Mouse (Mus musculus): ENCODE results near the gene Tnfrsf17. TPM values are rescaled to one million over a fixed set of nuclear protein-coding genes. Genes with fewer than 3 reads are reported as not detected.
"Not testable (repeated sequence)": the region's sequence is repeated elsewhere in the genome, so short reads cannot be mapped to it uniquely, and the experiment has no call there.

Gene Tnfrsf17
- not detected in 2 replicates for polyA plus RNA-seq (2012; ENCODE audit: insufficient read depth, insufficient read length, missing spikeins)

DNA sequence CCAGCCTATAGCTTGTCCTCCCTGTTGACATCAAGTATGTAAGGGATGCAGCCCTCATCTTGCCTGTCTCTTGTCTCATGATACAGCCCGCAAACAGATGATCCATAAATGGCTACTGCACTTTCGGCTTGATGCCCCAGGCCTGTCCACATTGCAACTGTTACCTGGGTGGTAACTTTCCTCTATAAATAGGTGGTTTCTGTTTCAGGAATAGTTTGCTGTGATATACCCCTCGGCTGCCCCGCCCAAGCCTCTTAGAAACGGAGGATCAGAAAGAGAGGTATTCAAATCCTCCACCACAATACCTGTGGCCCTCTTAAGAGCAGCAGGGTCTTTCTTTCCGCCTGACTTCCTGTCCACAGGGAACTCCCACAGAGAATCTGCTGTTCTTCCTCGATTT is at the start of gene Tnfrsf17:
TSS of gene Tnfrsf17 (plus strand) at position 301 of the 400 bp plus-strand sequence.
- Histone ChIP-seq H3K27ac (replicated peaks; ENCODE audit: low read depth, low read length) (no peak within 1 kb of the TSS), H3K4me3 (ENCODE audit: insufficient read depth, low read depth, low read length) (no peak within 1 kb of the TSS), H3K4me1 (ENCODE audit: control insufficient read depth, insufficient read depth, insufficient read length, low read length) (no peaks in the 10 kb centered on the region)

DNA sequence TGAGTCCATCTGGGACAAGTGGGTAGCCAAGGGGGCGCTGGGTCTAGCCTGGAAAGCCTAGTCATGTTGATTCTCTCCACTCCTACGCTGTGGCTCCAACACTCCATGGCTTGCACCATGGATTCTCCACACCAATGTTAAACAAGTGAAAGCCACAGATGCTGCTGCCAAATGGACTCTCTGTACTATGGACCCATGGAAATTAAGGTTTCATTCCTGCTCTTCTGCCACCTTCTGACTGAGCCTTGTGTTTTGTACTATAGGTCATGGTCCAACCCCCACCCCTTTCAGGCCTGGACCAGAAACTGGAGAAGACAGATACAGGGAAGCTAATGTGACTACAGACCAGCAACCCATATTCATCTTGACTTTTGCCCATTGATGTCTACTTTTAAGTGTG is 47.1 kb upstream of the Tnfrsf17 start:
- H3K4me3 ChIP-seq (ENCODE audit: insufficient read depth, low read depth, low read length) = no peak overlapping the region
- H3K27ac ChIP-seq (replicated peaks; ENCODE audit: low read depth, low read length) = no peak overlapping the region
- no peaks in the 10 kb centered on the region for H3K4me1 ChIP-seq (ENCODE audit: control insufficient read depth, insufficient read depth, insufficient read length, low read length)

DNA sequence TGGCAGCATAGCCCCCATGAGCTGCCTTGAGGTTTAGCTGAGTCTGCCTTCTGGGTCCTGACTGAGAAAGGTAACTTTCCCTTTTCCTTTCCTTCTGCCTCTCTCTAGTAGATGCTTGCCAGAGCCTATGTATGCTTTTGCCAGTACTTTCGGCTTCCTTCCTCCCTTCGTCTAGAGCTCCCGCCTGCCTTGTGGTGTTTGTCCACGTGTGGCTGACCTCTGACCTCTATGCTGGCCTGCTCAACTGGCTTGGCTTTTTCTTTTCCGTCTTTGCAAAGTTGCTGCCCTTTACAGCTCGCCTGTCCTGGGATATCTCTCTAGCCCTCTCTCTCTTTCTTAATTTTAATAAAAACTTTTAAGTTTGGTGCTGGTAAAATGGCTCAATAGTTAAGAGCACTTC is 43.8 kb upstream of the Tnfrsf17 start:
- Histone ChIP-seq H3K4me3 (ENCODE audit: insufficient read depth, low read depth, low read length) (no peak overlapping the region), H3K4me1 (ENCODE audit: control insufficient read depth, insufficient read depth, insufficient read length, low read length) (no peaks in the 10 kb centered on the region)

DNA sequence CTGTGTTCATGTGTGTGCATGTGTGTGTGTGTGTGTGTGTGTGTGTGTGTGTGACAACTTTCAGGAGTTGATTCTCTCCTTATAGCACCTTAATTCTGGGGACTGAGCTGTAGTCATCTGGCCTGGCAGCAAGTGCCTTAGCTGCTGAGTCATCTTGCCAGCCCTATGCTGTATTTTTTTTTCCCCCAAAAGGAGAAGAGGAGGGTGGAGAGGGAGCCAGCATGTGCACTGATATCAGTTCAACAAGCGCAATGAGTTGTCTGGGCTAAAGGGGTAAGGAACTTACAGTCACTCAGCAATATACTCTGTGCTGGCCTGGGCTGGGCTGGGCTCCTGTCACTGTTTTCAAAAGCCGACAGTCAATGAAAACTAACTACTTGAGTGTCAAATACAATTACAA is 43.0 kb upstream of the Tnfrsf17 start:
- Histone ChIP-seq H3K27ac (replicated peaks; ENCODE audit: low read depth, low read length) (no peak overlapping the region), H3K4me3 (ENCODE audit: insufficient read depth, low read depth, low read length) (no peak overlapping the region), H3K4me1 (ENCODE audit: control insufficient read depth, insufficient read depth, insufficient read length, low read length) (no peaks in the 10 kb centered on the region)

More for the DNA sequence above, 43.8 kb upstream of the Tnfrsf17 start:
- H3K27ac ChIP-seq (replicated peaks; ENCODE audit: low read depth, low read length) = no peak overlapping the region

DNA sequence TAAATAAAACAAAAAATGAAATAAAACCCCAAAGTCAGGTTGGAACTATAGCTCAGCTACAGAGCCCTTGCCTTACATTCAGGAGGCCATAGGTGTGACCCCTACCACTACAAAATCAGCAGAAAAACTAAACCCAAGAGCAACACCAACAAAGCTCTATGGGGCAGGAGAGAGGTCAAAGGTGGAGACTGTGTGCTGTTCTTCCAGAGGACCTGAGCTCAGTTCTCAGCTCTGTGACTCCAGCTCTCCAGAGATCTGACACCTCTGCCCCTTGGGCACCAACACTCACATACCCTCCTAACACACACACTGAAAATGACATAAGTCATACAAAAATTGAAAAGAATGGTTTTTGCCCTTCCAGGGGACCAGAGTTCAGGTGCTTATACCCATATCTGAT is 42.5 kb upstream of the Tnfrsf17 start:
- H3K4me1 ChIP-seq (ENCODE audit: control insufficient read depth, insufficient read depth, insufficient read length, low read length) = no peaks in the 10 kb centered on the region
- no peak overlapping the region for H3K4me3 ChIP-seq (ENCODE audit: insufficient read depth, low read depth, low read length)
- no peak overlapping the region for H3K27ac ChIP-seq (replicated peaks; ENCODE audit: low read depth, low read length)

DNA sequence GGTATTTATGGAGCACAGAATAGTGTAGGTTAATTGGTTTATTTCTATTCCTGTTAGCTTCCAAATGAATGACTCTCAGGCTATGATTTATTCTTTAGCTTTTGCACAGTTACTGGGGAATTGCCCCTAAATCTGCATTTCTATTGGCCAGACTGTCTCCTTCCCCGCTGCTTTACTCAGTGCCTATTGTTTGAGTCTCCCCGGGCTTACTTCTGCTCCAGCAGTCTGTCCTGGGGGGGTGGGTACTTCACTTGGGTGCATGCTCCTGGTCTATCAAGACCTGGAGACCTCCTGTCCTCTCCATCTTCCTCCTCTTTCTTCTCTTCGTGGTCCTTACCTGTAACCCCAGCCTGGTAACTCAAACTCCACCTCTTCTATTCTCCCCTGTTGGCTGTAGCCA is 36.7 kb upstream of the Tnfrsf17 start:
- H3K4me3 ChIP-seq (ENCODE audit: insufficient read depth, low read depth, low read length) = no peak overlapping the region
- H3K4me1 ChIP-seq (ENCODE audit: control insufficient read depth, insufficient read depth, insufficient read length, low read length) = no peaks in the 10 kb centered on the region

DNA sequence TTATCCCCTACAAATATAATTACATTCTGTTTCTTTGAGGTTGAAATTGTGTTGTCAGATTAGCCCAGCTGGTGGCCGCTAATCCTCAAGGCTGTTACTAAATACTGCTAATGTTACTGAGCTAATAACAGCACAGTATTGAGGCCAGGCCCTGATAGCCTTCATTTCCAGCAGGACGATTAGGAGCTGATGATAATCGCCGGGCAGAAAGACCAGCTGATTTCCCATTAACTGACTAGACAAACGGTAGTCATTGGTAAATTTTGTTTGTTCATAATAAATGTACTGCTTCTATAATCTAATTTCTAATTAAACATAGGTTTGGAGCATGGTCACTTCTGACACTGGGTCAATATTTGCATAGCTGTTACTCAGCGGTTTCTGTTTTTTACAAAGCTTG is 34.8 kb upstream of the Tnfrsf17 start:
- Histone ChIP-seq H3K27ac (replicated peaks; ENCODE audit: low read depth, low read length) (no peak overlapping the region), H3K4me1 (ENCODE audit: control insufficient read depth, insufficient read depth, insufficient read length, low read length) (no peaks in the 10 kb centered on the region), H3K4me3 (ENCODE audit: insufficient read depth, low read depth, low read length) (no peak overlapping the region)

More for the DNA sequence above, 36.7 kb upstream of the Tnfrsf17 start:
- no peak overlapping the region for H3K27ac ChIP-seq (replicated peaks; ENCODE audit: low read depth, low read length)

DNA sequence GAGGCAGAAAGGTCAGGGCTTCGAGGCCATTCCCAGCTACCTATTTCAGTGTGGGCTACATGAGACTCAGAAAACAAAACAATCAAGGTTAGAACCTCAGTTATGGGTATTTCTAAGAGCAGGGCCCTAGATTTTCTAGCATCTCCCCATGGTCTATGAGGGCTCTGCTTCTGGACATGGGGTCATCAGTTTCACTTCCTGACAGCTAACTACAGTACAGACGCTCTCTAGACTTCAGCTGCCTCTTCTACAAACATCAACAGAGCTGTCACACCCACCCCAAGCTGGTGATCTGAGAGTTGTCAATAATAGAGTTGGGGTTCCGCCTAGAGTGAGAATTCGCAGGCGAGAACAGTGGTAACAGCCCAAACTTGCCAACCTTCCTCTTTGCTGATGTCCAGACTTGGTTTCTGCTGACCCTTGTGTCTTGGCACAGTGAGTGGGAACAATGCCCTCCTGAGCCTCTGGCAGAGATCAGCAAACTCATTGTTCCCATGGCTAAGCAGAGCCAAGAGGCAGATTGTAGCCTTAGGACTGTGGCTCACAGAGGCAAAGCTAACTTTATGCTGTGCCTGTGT is 30.9 kb upstream of the Tnfrsf17 start:
- H3K27ac ChIP-seq (replicated peaks; ENCODE audit: low read depth, low read length) = no peak overlapping the region
- no peak overlapping the region for H3K4me3 ChIP-seq (ENCODE audit: insufficient read depth, low read depth, low read length)
- no peaks in the 10 kb centered on the region for H3K4me1 ChIP-seq (ENCODE audit: control insufficient read depth, insufficient read depth, insufficient read length, low read length)

DNA sequence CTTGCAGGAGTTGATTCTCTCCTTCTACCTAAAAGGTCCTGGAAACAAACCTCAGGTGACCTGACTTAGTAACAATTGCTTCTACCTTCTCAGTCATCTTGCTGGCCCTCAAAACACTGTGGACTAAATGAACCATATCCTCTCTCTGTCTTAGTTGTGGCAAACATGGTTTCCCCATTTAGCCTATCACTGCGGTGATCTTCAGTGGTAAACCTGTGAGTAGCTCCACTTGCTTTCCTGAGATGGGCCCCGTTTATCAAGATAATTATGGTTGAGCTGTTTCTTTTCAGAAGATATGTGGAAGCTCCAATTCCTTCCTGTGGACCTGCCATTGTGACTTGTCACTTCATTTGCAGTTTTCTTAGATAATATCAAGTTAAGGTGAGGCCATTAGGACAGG is 28.7 kb upstream of the Tnfrsf17 start:
- H3K4me1 ChIP-seq (ENCODE audit: control insufficient read depth, insufficient read depth, insufficient read length, low read length) = no peaks in the 10 kb centered on the region
- no peak overlapping the region for H3K4me3 ChIP-seq (ENCODE audit: insufficient read depth, low read depth, low read length)
- no peak overlapping the region for H3K27ac ChIP-seq (replicated peaks; ENCODE audit: low read depth, low read length)

DNA sequence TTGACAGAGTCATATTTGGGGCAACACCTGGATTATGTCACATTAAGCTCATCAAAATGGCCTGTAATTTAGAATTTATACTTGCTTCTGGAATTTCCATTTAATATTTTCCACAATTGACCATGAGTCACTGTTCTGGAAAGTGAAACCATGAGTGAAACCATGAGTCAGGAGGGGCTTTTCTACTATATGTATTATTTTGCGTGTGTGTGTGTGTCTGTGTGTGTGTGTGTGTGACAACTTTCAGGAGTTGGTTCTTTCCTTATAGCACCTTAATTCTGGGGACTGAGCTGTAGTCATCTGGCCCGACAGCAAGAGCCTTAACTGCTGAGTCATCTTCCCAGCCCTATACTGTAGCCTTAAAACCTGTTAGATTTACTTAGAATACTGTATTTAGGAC is 27.7 kb upstream of the Tnfrsf17 start:
- no peak overlapping the region for H3K4me3 ChIP-seq (ENCODE audit: insufficient read depth, low read depth, low read length)
- H3K27ac ChIP-seq (replicated peaks; ENCODE audit: low read depth, low read length) = no peak overlapping the region
- no peaks in the 10 kb centered on the region for H3K4me1 ChIP-seq (ENCODE audit: control insufficient read depth, insufficient read depth, insufficient read length, low read length)

DNA sequence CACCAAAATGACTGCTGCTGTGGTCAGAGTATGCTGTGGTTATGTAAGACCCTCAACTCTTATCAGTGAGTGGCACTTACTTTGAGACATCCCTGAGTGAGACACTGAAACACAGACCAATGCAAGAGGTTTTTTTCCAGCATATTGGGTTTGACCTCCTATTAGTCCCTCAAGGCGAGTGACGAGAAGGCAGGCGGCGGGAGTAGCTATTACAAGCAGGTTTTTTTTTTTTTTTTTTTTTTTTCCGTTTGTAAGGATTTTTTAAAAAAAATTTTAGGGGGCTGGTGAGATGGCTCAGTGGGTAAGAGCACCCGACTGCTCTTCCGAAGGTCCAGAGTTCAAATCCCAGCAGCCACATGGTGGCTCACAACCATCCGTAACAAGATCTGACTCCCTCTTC is 24.7 kb upstream of the Tnfrsf17 start:
- H3K4me1 ChIP-seq (ENCODE audit: control insufficient read depth, insufficient read depth, insufficient read length, low read length); H3K4me3 ChIP-seq (ENCODE audit: insufficient read depth, low read depth, low read length); H3K27ac ChIP-seq (replicated peaks; ENCODE audit: low read depth, low read length): not testable (repeated sequence)

DNA sequence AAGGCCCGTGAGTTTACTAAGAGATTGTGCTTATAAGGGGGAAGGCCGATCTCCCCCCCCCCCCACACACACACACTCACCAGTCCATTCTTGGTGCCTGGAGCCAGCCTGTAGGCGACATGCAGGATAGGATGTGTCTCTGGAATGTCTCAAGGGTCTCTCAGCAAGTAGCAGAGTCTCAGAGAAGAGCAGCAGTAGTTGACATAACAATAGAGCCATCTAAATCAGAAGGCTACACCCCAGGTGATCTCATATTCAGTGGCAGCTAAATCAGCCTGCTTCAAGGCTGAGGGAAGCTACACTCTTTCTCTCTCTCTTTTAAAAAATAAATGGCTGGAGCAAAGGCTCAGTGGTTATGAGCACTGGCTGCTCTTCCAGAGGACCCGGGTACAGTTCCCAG is 18.0 kb upstream of the Tnfrsf17 start:
- H3K27ac ChIP-seq (replicated peaks; ENCODE audit: low read depth, low read length); H3K4me3 ChIP-seq (ENCODE audit: insufficient read depth, low read depth, low read length); H3K4me1 ChIP-seq (ENCODE audit: control insufficient read depth, insufficient read depth, insufficient read length, low read length): not testable (repeated sequence)

DNA sequence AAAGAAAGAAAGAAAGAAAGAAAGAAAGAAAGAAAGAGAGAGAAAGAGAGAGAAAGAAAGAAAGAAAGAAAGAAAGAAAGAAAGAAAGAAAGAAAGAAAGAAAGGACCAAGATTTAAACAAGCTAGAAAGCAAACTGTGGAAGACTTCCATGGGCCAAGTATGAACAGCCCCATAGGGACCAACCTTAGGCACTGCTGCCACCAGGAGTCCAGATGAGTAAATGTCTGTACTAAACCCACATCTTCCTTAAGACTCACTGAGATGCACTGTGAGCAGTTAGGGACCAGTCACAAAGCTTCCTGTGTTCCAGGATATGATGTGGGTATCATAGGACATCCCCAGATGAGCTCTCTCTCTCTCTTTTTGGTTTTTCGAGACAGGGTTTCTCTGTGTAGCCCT is 15.9 kb upstream of the Tnfrsf17 start:
- not testable (repeated sequence) for H3K4me1 ChIP-seq (ENCODE audit: control insufficient read depth, insufficient read depth, insufficient read length, low read length); H3K4me3 ChIP-seq (ENCODE audit: insufficient read depth, low read depth, low read length); H3K27ac ChIP-seq (replicated peaks; ENCODE audit: low read depth, low read length)

DNA sequence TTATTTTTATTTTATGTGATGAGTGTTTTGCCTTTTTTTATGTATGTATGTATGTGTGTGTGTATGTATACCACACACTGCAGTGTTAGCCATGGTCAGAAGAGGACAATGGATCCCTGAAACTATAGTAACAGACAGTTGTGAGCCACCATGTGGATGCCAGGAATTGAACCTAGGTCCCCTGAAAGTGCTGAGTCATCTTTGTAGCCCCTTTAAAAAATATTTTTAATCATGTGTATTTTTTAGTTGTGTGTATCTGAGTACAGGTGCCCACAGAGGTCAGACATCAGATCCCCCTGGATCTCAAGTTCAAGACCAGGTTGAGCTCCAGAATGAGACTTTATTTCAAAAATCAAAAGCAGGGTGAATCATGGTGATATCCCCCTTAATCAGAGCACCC is 9.9 kb upstream of the Tnfrsf17 start:
- Histone ChIP-seq H3K4me1 (ENCODE audit: control insufficient read depth, insufficient read depth, insufficient read length, low read length) (no peaks in the 10 kb centered on the region), H3K4me3 (ENCODE audit: insufficient read depth, low read depth, low read length) (no peak overlapping the region), H3K27ac (replicated peaks; ENCODE audit: low read depth, low read length) (no peak overlapping the region)

DNA sequence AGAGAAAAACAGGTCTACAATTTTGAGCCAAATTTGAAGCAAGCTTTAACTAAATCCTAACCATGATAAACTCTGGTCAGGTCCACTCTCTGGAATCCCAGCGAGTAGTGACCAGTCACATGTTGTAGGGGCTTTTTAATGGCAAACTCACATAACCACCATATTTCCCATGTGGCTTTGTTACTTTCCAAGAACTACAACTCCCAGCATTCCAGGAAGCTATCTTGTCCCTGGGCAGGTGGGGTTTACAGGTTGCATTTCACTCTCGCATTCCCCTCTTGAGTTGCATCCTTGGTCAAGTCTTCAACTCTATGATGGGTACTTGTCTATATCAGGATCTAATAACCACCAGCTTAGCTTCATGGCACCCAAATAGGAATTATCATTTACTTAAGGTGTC is 8.1 kb upstream of the Tnfrsf17 start:
- Histone ChIP-seq H3K4me3 (ENCODE audit: insufficient read depth, low read depth, low read length) (no peak overlapping the region), H3K4me1 (ENCODE audit: control insufficient read depth, insufficient read depth, insufficient read length, low read length) (no peaks in the 10 kb centered on the region), H3K27ac (replicated peaks; ENCODE audit: low read depth, low read length) (no peak overlapping the region)

DNA sequence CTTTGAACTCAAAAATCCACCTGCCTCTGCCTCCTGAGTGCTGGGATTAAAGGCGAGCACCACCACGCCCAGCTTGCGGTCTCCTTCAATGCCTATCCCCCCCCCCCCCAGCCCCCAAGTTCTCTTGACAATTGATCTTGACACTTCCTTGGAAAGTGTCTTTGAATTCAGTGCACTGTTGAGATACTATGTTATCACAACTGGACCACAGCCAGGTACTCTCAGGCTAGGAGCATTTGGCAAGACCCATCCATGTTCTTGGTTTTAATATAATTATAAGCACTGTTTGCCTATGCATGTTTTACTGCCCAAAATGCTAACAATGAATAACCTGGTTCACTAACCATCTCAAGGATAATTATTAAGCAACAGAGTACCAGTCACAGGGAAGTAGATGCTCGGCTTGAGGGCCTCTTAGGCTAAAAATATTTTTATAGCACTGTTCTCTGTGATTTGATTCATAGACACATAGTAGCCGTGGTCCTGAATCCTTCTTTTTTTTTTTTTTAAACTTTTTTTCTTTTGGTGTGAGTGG is 2.2 kb downstream of the Tnfrsf17 start:
- H3K4me3 ChIP-seq (ENCODE audit: insufficient read depth, low read depth, low read length) = no peak overlapping the region
- H3K4me1 ChIP-seq (ENCODE audit: control insufficient read depth, insufficient read depth, insufficient read length, low read length) = no peaks in the 10 kb centered on the region
- no peak overlapping the region for H3K27ac ChIP-seq (replicated peaks; ENCODE audit: low read depth, low read length)

Data from brown adipose tissue, adult 24 weeks (tissue).